Mouse (Mus musculus): ENCODE results near the gene Ppt2.

GRCm38 (mm10) chr17:34596098-34596497, 32.2 kb downstream of the Ppt2 start:
- TF ChIP-seq CTCF (IDR thresholded peaks at IDR 0.05; ENCODE audit: low read depth, low read length) (no peak), POLR2A (IDR thresholded peaks at IDR 0.05; ENCODE audit: extremely low read depth, insufficient read depth, low read length) (no peak)

Measured in liver, adult 2 months (tissue).